Mouse (Mus musculus) cerebellum, adult 9-10 months (tissue): ENCODE data around the gene Hmgb1.
A peak's percentile ranks its signal among the peaks of the same experiment; 100 is the strongest.

Source experiments
- DNase-seq: peaks from one replicate; pipeline ENCODE4 v3.0.0; 2022

The Hmgb1 gene

DNA sequence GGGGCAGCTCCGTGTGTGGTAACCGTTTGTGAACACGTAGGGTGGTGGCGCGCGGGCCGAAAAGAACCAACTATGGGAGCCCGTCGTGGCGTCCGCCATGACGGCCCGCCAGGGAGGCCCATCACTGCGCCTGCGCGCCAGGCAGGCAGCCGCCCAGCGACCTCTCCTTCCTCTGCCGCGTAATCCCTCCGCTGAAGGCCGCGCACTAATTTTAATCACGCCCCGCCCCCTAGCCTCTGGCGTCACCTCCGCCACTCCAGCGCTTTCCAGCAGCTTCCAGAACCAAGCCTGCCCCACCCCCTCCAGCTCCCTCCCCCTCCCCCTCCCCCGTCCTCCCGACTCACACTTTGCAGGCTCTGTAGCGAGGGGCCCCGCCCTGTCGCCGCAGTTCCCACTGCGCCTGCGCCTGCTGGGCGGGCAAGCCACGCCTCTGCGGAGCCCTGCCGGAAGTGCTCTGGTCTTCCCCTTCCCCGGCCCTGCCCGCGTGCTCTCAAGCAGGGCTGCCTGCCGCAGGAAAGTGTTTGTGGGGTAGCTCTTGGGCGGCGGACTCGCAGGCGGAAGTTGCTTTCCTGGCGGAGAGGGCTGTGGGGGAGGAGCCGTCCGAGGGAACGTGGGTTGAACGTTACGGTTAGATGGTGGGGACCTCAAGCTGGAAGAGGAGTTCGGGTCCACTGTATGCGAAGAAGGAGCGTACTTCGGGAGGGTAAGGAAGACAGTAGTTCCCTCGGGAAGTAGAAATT lies at the start of gene Hmgb1, which contains the start of gene Uspl1:
Gene Hmgb1 (minus strand): TSS at position 386 of the 740 bp plus-strand sequence.
Gene Uspl1 (plus strand): TSS at position 247 of the 740 bp plus-strand sequence.
- peak; percentile 99 for DNase-seq

DNA sequence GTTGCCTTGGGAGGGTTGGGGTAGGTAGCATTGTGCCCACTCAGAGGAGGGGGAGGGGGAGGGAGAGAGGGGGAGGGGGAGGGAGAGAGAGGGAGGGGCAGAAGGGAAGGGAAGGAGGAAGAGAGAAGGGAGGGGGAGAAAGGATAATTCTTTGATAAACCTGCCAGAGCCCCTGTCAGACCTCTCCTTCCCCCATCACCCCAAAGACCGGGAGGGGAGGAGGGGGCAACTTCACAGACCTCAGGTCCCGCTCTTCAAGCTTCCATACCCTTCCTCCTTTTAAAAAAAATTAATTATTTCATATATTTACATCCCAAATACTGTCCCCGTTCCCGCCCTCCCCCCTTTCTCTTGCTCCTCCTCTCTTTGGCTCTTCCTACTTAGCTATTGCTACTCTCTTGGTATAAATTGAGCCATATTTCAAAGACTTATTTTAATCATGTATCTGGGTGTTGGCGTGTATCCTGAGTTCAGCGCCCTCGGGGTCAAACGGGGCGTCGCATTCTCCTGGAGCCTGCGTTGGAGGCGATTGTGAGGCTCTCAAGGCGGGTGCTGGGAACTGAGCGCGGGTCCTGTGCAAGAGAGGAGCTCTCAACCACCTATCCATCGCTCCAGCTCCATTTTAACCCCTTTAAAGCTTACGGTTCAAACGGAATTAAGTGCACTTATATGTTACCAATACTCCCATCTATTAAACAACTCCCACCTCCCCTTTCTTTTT lies 45.5 kb upstream of the Hmgb1 start:
- peak; percentile 39 for DNase-seq

DNA sequence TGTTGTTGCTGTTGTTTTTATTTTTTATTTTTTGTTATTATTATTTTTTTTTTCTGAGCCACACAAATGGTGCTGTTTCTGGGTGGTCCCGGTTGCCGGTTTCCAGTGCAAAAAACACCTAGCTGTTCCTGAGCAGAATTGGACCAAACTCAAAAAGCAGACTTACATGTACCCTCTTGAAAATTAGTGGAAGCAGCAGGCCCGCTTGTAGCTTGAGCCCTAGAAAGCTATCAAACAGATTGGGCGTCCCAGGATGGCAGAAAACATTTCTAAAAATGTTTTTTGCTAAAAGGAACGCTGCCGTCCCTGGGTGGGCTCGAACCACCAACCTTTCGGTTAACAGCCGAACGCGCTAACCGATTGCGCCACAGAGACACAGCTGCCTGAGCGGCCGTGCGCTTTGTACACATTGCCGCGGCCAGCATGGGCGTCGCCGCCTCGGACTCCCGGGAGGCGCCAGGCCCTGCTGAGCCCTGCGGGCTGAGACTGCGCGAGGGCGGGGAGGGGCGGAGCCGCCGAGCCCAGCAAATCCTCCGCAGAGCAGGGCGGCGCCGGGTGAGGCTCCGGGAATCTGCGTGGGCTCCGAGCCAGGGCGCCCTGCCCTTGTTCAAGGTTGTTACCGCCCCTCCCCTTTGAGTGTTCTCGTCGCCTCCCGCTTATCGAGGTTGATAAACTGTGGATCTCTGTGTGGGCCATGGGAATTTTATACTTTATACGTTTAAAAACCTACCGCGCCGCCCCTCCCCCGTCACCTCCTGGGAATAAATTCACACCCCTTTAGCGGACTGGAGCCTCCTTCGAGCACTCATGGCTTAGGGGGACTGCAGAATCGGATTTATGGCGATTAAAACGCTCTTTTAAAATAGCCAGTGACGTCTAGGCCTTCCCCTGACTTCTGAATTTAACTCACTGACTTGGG lies 44.7 kb upstream of the Hmgb1 start:
- peak; percentile 91 for DNase-seq

DNA sequence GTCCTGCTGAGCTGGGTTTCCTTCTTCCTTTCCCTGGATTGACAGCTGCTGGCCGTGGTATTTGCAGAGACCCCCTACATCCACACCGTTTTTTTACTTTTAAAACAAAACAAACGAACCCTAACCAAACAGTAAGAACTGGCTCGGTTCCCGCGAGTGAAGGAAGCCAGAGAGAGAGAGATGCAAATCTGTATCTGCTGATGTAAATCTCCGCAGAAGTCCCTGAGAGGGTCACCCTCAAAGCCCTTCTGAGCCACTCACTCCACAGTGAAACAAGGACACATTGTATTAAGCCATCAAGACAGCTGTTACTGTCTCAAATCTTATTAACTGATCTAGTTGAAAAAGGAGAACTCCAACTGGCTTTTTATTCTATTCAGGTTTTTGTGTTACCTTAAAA lies 40.4 kb upstream of the Hmgb1 start:
- DNase-seq: no peak

DNA sequence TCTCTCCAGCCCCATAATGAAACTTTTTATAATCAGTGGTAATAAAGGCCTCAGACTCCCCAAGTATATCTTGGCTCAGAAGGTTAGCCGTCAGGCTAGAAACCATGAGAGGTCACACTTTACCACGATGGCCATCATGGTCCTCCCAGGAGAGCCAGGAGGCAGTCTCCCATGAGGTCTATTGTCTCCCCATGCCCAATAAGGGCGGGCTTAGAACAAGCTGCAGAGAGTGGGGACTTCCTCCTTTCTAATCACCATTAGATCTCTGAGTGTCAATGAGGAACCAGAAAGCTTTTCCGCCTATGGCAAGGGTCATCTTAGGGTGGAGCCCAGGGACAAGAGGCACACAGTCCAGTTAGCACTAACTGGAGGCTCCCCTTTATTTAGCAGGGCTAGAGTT lies 37.1 kb upstream of the Hmgb1 start:
- no peak for DNase-seq

DNA sequence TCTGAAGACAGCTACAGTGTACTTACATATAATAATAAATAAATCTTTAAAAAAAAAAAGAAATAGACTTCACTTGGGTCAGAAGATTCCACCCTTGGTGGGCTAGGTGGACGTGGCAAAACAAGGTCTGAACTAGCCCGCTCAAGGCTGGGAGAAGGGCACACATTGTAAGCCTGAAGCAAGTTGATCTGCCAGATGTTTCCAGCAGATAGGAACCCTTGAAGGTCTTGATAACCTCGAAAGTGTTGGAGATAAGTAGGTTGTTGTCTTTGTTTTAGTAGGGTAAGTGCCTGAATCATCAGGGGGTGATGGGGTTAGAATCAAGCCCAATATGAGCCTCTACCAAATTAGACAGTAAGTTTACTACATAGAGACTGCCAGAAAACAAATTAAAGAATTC lies 35.2 kb upstream of the Hmgb1 start:
- DNase-seq: no peak

DNA sequence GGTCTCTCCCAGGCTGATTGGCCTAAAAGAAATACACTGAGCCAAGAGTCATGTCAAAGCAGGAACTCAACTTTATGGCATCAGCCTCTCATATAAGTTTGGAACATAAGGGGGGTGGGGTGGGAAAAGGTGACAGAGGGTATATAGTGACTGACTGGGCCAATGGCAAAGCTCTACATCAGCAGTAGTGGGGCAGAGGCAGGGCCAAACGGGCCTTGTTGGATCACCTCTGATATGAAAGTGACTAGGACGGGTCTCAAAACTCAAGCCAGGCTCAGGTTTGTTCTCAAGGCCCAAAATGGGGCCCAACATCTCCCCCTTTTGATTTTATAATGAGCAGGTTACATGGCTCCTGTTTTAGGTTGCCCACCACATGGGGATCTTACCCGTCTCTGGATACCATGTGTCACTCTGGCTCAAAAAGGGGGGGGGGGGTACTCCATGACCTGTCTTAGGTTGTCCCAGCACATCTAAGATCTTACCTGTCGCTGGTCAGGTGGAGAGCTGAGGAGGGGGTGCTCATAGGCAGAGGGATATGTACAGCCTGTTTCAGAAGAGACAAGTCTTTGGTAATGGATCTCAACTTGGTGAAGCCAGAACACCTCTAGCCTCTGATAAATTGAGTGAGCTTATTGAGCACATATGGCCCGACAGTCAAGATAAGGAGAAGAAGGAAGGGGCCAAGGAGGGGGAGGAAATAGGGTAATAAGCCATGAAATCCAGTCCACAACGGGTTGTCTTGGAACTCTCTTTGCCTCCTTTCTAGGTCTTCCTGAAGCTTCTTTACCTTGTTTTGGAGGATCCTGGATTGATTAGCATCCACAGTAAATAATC lies 33.5 kb upstream of the Hmgb1 start:
- no peak for DNase-seq

DNA sequence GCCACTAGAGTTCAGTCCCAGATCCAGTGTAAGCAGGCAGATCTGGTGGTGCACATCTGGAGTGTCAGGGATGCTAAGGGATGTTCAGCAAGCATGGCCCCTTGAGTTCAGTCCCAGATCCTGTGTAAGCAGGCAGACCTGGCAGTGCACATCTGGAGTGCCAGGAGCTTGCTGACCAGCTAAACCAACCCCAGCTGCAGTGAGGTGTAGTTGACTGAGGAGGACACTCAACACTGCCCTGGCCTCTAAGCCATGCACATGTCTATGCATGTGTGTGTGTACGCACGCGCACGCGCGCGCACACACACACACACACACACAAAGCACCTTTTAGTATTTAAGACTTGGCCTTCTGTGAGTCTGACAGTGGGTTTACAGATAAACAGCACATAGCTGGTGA lies 31.3 kb upstream of the Hmgb1 start:
- DNase-seq: no peak

DNA sequence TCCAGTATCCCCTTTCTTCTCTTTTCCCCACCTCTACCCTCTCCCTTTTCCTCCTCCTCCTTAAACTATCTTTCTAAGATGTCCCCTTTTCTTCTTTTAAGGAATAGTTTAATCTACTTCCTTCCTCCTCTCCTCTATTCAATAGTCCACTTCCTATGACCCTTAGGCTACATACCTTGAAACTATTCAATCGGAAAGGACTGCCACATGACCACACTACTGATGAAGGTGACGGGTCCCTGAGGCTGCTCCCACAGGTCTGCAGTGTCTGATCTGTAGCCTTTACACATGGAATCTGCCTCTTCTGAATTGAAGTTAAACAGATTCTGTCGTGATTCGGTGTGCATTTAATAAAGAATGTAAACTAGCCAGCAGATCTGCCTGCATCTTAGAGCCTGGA lies 28.5 kb upstream of the Hmgb1 start:
- DNase-seq: no peak

DNA sequence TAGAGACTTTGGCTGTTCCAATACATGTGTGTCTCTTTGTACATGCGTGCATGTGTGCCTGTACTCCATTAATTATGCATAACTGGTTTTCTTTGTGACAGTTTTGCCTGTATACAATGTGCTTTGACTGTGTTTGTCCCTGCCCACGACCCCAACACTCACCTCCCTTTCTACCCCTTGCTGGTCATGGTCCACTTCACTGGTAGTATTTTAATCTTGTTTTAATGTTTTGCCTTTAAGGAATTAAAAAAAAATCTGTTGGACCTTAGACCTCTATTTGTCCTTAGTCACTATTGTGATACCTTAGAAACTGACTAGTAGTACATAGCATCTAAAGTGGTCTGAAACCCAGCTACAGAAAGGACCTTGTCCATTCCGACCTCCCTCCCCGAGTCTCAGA lies 26.8 kb upstream of the Hmgb1 start:
- no peak for DNase-seq

DNA sequence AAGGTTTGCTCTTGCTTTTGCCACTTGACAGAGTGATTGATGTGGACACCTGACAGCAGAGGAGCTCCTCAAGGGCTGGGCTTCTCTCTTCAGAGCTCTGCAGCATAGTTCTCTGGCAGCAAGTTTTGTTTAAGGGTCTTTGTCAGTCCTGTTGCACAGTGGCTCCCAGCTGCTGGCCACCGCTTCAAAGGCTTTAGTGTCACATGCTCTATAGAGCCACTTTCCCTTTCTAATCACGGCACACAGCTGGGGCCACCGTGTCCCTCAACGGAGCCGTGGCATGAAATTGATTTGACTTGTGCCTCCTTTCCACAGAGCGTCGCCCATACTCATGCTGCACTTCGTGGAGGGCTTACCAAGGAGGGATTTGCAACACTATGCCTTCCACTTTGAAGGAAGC lies 25.0 kb upstream of the Hmgb1 start:
- DNase-seq: no peak

DNA sequence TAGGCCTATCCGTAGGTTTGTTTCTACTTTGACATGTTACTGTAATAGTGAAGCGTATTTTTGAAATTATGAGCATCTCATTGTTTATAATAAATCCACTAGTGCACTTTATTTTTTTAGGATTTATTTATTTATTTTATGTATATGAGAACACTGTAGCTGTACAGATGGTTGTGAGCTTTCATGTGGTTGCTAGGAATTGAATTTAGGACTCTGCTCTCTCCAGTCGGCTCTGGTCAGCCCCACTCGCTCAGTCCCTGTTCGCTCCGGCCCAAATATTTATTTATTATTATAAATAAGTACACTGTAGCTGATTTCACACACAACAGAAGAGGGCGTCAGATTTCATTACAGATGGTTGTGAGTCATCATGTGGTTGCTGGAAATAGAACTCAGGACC lies 24.5 kb upstream of the Hmgb1 start:
- no peak for DNase-seq

DNA sequence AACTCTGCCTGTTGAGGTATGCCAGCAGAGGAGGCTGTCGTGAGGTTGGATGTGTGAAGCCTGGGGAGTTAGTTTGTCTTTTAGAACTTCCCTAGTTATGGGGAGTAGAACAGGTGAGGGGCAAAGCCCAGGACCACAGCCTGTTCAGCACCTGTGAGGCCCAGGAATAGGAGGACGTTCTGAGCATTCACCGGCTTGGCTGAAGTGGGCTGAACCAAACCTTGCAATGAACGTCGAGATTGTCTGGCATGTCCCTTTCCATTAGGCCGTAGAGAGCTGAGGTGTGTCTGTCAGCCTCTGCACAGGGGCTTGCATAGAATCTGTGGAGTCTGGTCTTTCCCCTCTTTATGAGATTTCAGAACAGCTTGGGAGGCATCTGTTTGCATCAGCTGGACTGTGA lies 23.4 kb upstream of the Hmgb1 start:
- DNase-seq: no peak

DNA sequence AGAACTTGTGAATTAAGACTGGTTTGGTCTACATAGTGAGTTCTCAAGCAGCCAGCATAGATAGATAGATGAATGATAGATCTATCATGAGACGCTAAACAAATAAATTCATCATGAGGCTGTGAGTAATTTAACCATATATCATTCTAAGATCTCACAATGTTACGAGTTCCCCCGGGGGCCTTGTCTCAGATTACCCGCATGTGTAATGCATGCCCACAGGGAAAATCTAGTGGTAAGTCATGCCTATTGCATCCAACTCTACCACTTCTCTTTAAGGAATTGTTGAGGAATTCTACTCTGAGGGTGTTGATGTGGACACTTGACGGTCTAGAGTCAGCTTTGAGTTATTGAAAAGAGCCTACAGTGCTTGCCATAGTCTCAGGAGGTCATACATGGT lies 22.0 kb upstream of the Hmgb1 start:
- DNase-seq: no peak

DNA sequence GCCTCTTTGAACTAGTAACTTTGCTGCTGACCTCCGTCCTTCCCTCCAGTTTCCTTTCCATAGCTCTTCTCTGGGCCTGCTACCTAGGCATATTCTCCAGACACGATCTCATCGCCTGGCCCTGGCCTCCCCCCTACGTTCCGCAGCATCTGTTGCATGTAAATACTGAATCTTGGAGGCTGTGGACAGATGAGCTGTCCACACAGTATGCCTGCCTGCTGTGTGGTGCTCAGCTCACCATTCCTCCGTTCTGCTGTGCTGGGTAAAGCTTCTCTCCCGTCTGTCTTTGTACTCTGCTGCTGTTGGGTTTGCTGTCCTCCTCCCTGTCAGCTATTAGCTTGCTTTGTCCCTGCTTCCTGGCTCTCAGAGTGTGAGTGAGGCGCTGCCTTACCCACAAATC lies 21.0 kb upstream of the Hmgb1 start:
- DNase-seq: no peak

DNA sequence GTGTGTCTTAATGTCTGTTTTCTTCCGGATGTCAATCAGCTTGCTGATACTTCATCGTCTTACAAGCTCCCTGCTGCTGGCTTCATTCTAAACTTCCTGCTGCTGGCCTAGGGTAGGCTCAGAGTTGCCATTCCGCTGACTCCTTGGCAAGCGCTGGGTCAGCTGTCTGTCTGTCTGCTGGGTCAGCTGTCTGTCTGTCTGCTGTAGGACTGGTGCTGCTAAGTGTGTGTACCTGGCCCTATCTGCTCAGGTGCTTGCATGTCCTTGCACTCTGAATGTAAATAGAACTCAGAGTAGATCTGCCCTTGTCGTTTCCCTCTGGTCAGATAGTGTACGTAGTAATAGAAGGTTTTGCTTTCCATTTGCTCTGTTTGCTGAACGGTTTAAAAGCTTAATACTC lies 20.5 kb upstream of the Hmgb1 start:
- no peak for DNase-seq

DNA sequence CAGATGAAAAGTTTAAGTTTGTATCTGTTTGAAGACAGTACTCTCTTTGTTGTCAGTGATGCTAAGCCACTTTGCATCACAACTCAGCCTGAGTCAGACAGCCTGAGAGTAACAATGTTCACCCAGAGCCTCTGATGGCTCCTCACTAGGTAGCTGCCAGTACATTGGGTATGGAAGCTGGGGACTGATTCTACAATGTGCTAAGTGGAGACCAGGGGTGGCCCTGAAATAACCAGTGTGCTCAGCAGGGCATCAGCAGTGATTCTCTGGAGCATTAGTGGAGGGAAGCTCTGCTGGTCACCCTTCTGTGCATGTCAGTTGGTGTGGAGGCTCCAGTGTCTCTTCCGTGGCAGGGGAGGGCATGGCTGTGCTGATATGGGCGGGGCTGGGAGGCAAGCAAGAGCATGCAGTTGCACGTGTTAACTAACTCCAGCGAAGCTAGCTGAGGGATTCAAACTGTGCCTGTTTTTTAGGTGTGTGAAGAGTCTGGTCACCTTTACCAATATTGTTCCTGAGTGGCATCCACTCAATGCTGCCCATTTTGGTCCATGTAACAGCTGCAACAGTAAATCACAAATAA lies 19.6 kb upstream of the Hmgb1 start:
- DNase-seq: no peak

DNA sequence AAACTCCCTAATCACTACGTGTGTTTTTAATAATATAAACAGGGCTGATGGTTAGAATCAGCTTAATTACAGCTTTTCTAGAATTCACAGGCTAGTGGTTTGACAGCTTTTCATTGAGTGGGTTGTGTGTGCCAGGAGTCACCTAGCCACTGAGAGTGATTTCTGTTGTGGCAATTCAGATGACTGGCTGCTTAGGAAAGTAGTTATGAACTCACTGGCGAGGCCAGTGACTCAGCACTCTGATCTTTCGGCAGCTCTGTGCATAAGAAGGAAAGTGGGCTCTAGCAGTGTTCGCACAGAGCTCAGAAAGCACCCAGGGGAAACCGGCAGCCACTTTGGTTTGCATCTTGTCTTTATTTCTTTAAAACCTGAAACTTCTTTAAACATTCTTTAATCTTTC lies 18.7 kb upstream of the Hmgb1 start:
- no peak for DNase-seq

DNA sequence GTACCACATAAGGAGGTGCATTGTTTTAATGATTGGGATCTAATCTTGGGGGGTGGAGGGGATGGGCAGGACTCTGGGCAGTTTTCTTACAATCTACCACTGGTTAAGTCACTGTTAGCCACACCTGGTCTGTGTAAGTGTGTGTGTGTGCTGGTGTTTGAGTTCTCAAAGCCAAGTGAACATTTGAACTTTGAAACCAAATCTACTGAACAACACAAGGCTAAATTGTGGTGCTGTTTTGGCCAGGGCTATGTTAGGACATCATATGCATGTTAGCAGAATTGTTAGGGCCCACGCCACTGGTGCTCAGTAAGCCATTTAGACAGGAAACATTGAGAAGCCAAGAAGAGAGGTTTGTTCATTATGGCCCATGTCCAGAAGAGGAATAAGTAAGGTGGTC lies 14.5 kb upstream of the Hmgb1 start:
- no peak for DNase-seq

DNA sequence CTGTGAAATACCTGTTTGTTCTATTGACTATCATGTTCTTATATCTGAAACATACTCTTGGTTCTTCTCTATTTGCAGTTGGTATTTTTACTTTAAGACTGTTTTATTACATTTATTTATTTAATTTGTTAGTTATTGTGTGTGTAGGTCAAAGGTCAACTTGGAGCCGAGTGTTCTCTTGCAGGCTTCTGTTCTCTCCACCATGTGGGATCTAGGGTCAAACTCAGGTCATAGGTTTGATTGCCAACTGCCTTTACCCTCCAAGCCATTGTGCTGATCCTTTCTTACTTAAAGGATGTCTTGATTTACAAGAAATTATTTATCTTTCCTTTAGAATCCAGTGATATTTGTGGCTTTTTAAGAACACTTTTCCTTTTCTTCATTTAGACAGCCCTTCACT lies 12.3 kb upstream of the Hmgb1 start:
- DNase-seq: no peak

DNA sequence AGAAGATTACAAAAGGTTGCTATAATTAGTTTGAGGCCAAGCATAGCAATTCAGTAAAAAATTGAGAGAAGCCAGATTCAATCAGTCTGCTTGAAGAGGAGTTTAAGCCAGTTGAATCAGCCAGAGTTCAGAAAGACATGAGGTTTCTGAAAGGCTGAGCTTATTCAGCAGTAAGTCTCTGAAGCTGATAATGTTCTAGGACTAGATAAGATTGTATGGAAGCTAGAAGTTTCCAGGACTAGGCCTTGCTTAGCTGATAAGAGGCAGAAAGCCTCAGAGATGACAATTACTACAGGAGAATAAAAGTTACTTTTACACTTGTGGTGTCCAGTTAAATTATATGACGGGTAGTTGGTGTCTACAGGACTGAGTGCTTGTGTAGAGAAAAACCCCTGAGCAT lies 5.9 kb upstream of the Hmgb1 start:
- no peak for DNase-seq

DNA sequence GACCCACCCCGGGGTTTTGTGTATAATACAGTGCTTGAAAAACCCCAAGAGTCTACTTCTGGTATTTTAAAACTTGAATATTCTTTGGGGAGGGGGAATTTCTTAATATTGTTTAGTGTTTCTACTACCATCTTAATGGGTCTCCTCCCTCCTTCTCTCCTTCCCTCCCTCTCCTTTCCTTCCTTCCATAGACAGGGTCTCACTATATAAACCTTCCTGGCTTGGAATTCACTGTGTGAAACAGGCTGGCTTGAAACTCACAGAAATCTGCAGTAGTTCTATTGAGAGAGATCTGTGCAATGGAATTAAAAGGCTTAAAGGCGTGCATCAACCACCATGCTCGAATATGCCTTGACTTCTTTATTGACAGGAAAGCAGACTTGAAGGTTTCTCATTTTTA lies 1.5 kb upstream of the Hmgb1 start:
- no peak for DNase-seq
